Mouse (Mus musculus) erythroblast, embryonic 14.5 days (primary cell): Measurements from ENCODE around the gene Hdac2.

ENCODE experiments used
- GATA1 ChIP-seq: IDR thresholded peaks from 2 replicates; pipeline ENCODE4 v1.6.1; 2012; ENCODE audit warnings: low read length, inconsistent platforms, mixed read lengths
- TAL1 ChIP-seq: IDR thresholded peaks from 3 replicates; pipeline ENCODE4 v1.6.1; 2012; ENCODE audit warnings: low read length, inconsistent platforms, mixed read lengths

DNA sequence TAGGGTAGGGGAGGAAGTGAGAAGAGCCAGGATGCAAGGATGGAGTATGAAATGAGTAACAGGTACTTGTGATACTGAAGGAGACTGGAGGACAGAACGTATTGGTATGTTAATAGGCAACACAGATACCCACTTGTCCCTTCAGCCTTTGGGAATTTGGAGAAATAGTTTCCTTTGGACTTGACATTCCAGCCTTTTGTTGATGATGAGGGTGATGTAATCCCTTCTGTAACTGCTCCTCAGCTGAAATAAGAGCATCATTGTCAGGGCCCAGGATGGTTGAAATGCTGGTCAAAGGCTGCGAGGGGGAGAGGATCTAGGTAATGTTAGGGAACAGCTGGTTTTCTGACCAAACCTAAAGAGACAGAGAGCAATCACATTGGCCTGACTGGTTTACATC, 54.3 kb downstream of the Hdac2 start:
- no peak for TF ChIP-seq GATA1
- TF ChIP-seq TAL1 = no peak
